ENCODE assay signal across 25 mouse cellular contexts in genomic region chr9:44031946-44032345, GRCm38 (mm10). TPM values are rescaled to one million over a fixed set of nuclear protein-coding genes. Genes with fewer than 3 reads are reported as not detected.
DNase-seq lines count a peak whose midpoint lies in the region; ATAC-seq and TF ChIP-seq lines count a peak whose summit lies in the region.
"Had no signal": no experiment of that assay in that cellular context is flagged by ENCODE, and none has a peak within 500 bp of the region (broad histone marks: within the 10 kb centered on the region; RNA-seq: fewer than 3 reads in every experiment).

No protein-coding gene starts in this region.

- DNase-seq in spleen, adult 2 months (ENCODE audit: low read depth in 1 of 2, low spot score in 2 of 2), result no peak
- no peak for DNase-seq in spleen, postnatal 10 days (ENCODE audit: low spot score in 2 of 2)
- DNase-seq in CD4-positive helper T cell, adult 2 months (ENCODE audit: low read depth, low spot score), result peak; percentile 65
- DNase-seq in lung, postnatal 4 days, result no peak
- DNase-seq in embryonic facial prominence, embryonic 10.5 days (ENCODE audit: low spot score), result no peak
- DNase-seq: adrenal gland, adult 8-10 months; adrenal gland, postnatal 14 days; adrenal gland, postnatal 36 days; cerebellum, adult 11-12 months; cerebellum, adult 8-10 months; cerebellum, adult 9-11 months; cerebellum, postnatal 14 days; cerebellum, postnatal 36 days; embryo, embryonic 11 days; forebrain, postnatal 0 days had no signal

- no peak for TF ChIP-seq POLR2A in spleen, adult 2 months (IDR thresholded peaks at IDR 0.05; ENCODE audit: low read depth, low read length)

- H3K4me1 ChIP-seq in spleen, adult 2 months (ENCODE audit: control insufficient read depth, insufficient read depth, insufficient read length), result peaks cover 2% of the 10 kb centered on the region; the same call in 1 of the 2 replicates
- no peaks in the 10 kb centered on the region for H3K4me1 ChIP-seq in embryonic facial prominence, embryonic 10.5 days
- H3K4me1 ChIP-seq: embryonic facial prominence, embryonic 12.5 days; forebrain, embryonic 15.5 days had no signal

- H3K27ac ChIP-seq in spleen, adult 2 months (ENCODE audit: insufficient read depth, low read length), result peak overlapping the region; percentile 40; the same call in 1 of the 2 replicates
- H3K27ac ChIP-seq in embryonic facial prominence, embryonic 10.5 days (replicated peaks), result no peak overlapping the region
- H3K27ac ChIP-seq: embryonic facial prominence, embryonic 12.5 days; forebrain, embryonic 13.5 days; forebrain, embryonic 15.5 days had no signal

- WGBS in spleen, adult 2 months, result 67% methylated on average over 4 of the region's 4 CpGs
- WGBS in embryonic facial prominence, embryonic 10.5 days, result 83% methylated on average over 4 of the region's 4 CpGs

- ATAC-seq in granulocyte monocyte progenitor cell, adult 5-6 weeks (replicated peaks; ENCODE audit: poor library complexity, severe bottlenecking), result peak; percentile 57
- peak; percentile 38; the same call in 1 of the 2 replicates for ATAC-seq in megakaryocyte progenitor cell, adult 5-6 weeks (replicated peaks; ENCODE audit: poor library complexity)
- ATAC-seq: forebrain, embryonic 13.5 days; forebrain, embryonic 15.5 days; forebrain, postnatal 0 days; Patski had no signal

- no peaks in the 10 kb centered on the region for H3K36me3 ChIP-seq in spleen, adult 2 months (ENCODE audit: control insufficient read depth, insufficient read depth, low read length)
- H3K36me3 ChIP-seq in embryonic facial prominence, embryonic 10.5 days (replicated peaks), result no peaks in the 10 kb centered on the region
- H3K36me3 ChIP-seq: embryonic facial prominence, embryonic 12.5 days; forebrain, embryonic 15.5 days; G1E had no signal

- no peak overlapping the region for H3K4me3 ChIP-seq in spleen, adult 2 months (ENCODE audit: extremely low read depth, insufficient read depth, insufficient read length)
- H3K4me3 ChIP-seq in embryonic facial prominence, embryonic 10.5 days, result no peak overlapping the region
- H3K4me3 ChIP-seq: embryonic facial prominence, embryonic 12.5 days; forebrain, embryonic 13.5 days; forebrain, embryonic 15.5 days had no signal

- TF ChIP-seq CTCF in spleen, adult 2 months (IDR thresholded peaks at IDR 0.05; ENCODE audit: extremely low read depth, insufficient read depth, insufficient read length, insufficient replicate concordance), result no peak

- H3K9me3 ChIP-seq in embryonic facial prominence, embryonic 10.5 days, result no peaks in the 10 kb centered on the region
- H3K9me3 ChIP-seq: embryonic facial prominence, embryonic 12.5 days; forebrain, embryonic 13.5 days; forebrain, embryonic 15.5 days; G1E had no signal

- H3K27me3 ChIP-seq in spleen, adult 2 months (ENCODE audit: control insufficient read depth, insufficient read depth, low read length), result no peaks in the 10 kb centered on the region
- H3K27me3 ChIP-seq in embryonic facial prominence, embryonic 10.5 days (replicated peaks; ENCODE audit: low read depth, poor library complexity, severe bottlenecking), result no peaks in the 10 kb centered on the region
- H3K27me3 ChIP-seq: embryonic facial prominence, embryonic 12.5 days; forebrain, embryonic 15.5 days; Patski had no signal

RNA-seq across cellular contexts. Expression of gene Thy1, which starts 11.2 kb away (rescaled TPM):
- 197 and 206 TPM in 2 replicates for polyA plus RNA-seq in spleen, adult 2 months (2012; rRNA removed)
- 3.3 TPM in 1 of 2 replicates, not detected in the other for total RNA-seq in granulocyte monocyte progenitor cell, adult 5-6 weeks (2014; fragmentation: Nextera tagmentation)
- total RNA-seq in granulocyte monocyte progenitor cell, adult 5-6 weeks (2017), result not detected in 2 replicates
- 0.32 and 1.1 TPM in 2 replicates for total RNA-seq in megakaryocyte progenitor cell, adult 5-6 weeks (2015)
- 0.21 and 1.2 TPM in 2 replicates for total RNA-seq in megakaryocyte progenitor cell, adult 5-6 weeks (2017)
- polyA plus RNA-seq in embryonic facial prominence, embryonic 10.5 days (2016; fragmentation: Nextera tagmentation; extraction: Ambion mirVana), result 0.39 and 0.41 TPM in 2 replicates
- total RNA-seq: CH12.LX, G1E had no signal
- polyA plus RNA-seq: C2C12; forebrain, embryonic 11.5 days; G1E; Patski had no signal

RNA-seq across cellular contexts. Expression of gene Usp2, which starts 34.9 kb away (rescaled TPM):
- 0.65 and 0.69 TPM in 2 replicates for polyA plus RNA-seq in spleen, adult 2 months (2012; rRNA removed)
- total RNA-seq in granulocyte monocyte progenitor cell, adult 5-6 weeks (2014; fragmentation: Nextera tagmentation), result 3.6 and 12.0 TPM in 2 replicates
- total RNA-seq in granulocyte monocyte progenitor cell, adult 5-6 weeks (2017), result 1.2 and 3.1 TPM in 2 replicates
- total RNA-seq in megakaryocyte progenitor cell, adult 5-6 weeks (2015), result 5.5 and 16.4 TPM in 2 replicates
- 2.5 and 5.3 TPM in 2 replicates for total RNA-seq in megakaryocyte progenitor cell, adult 5-6 weeks (2017)
- 10.7 and 12.0 TPM in 2 replicates for polyA plus RNA-seq in embryonic facial prominence, embryonic 10.5 days (2016; fragmentation: Nextera tagmentation; extraction: Ambion mirVana)
